Mouse (Mus musculus) forebrain, embryonic 14.5 days (tissue): ENCODE results near the gene Rpl36a. TPM values are rescaled to one million over a fixed set of nuclear protein-coding genes. Genes with fewer than 3 reads are reported as not detected.

Experiments
- ATAC-seq: fragments of 200-750 bp; cut with Nextera tagmentation; 2 replicates; pipeline ENCODE4 v1.8.0; 2017; ENCODE audit warnings: mild to moderate bottlenecking, moderate library complexity
- DNase-seq: peaks from one replicate; pipeline ENCODE4 v3.0.0-alpha.2; 2015; ENCODE audit warnings: low spot score
- H3K27ac ChIP-seq: fragments of 300-500 bp; sonication (generic); 2 replicates; pipeline ENCODE4 v1.5.1; 2014; ENCODE audit warnings: low read depth, mild to moderate bottlenecking, control low read depth, low read length, moderate library complexity
- H3K27me3 ChIP-seq: fragments of 300-500 bp; sonication (generic); replicated peaks from 2 replicates; pipeline ENCODE4 v1.6.1; 2014; ENCODE audit warnings: low read length, control low read depth, mixed read lengths; ENCODE audit not compliant: control insufficient read depth, insufficient read depth
- H3K36me3 ChIP-seq: fragments of 300-500 bp; sonication (generic); 2 replicates; pipeline ENCODE4 v1.6.1; 2014; ENCODE audit warnings: low read length, control low read depth; ENCODE audit not compliant: control insufficient read depth, insufficient read depth
- H3K4me1 ChIP-seq: fragments of 300-500 bp; sonication (generic); 2 replicates; pipeline ENCODE4 v1.6.1; 2014; ENCODE audit warnings: antibody characterized with exemption, low read length, control low read depth; ENCODE audit not compliant: control insufficient read depth, insufficient read depth
- H3K4me2 ChIP-seq: fragments of 300-500 bp; sonication (generic); 2 replicates; pipeline ENCODE4 v1.6.1; 2014; ENCODE audit warnings: mild to moderate bottlenecking, control low read depth, low read length
- H3K4me3 ChIP-seq: fragments of 300-500 bp; sonication (generic); 2 replicates; pipeline ENCODE4 v1.5.1; 2014; ENCODE audit warnings: low read depth, low read length, control low read depth
- H3K9ac ChIP-seq: fragments of 300-500 bp; sonication (generic); 2 replicates; pipeline ENCODE4 v1.6.1; 2014; ENCODE audit warnings: mild to moderate bottlenecking, low read length, control low read depth, moderate library complexity
- H3K9me3 ChIP-seq: fragments of 300-500 bp; sonication (generic); replicated peaks from 2 replicates; pipeline ENCODE4 v1.6.1; 2016; ENCODE audit warnings: low read length, control low read depth, mixed read lengths; ENCODE audit not compliant: control insufficient read depth
- WGBS: fragments of 180-500 bp; shearing (Covaris S2); extraction: QIAGEN DNeasy Blood & Tissue Kit; methylation state at CpG from one replicate; pipeline ENCODE4 v1.1.7; 2014; 5-methylcytosine and 5-hydroxymethylcytosine counted together
- polyA plus RNA-seq: library from polyadenylated mRNA; unstranded; fragments of >200 nt; fragmentation: Nextera tagmentation; extraction: Ambion mirVana; gene quantifications from 2 replicates; pipeline ENCODE4 v1.2.1, GENCODE M21; 2014

The Rpl36a gene
- polyA plus RNA-seq, 1 experiment from 2014 or later, result 310 TPM

DNA sequence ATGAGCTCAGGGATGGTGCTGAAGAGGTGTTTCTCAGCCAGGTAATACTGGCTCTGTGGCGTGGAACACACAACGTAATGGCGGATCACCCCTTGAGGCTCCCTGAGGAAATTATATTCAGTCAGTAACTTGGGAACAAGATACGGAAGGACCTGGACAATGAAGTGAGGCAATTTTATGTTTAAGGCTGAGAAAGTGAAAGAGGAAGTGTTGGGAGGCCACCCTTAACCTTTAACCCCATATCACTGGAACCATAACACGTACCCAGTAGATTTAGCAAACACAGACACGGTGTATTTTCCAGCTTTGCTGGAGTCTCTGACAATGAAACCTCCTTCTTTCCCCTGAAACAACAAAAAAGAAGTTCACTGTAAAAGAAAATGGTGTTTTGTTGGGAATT is 31.0 kb upstream of the Rpl36a start:
- no peak overlapping the region for H3K4me3 ChIP-seq
- H3K27ac ChIP-seq, result no peak overlapping the region
- H3K36me3 ChIP-seq, result no peaks in the 10 kb centered on the region
- ATAC-seq (no peak), DNase-seq (no peak)
- H3K4me1 ChIP-seq, result no peaks in the 10 kb centered on the region
- WGBS, result 82% methylated on average over 6 of the region's 6 CpGs
- H3K9me3 ChIP-seq, result no peaks in the 10 kb centered on the region
- H3K27me3 ChIP-seq, result no peaks in the 10 kb centered on the region
- no peak overlapping the region for H3K4me2 ChIP-seq
- no peak overlapping the region for H3K9ac ChIP-seq

DNA sequence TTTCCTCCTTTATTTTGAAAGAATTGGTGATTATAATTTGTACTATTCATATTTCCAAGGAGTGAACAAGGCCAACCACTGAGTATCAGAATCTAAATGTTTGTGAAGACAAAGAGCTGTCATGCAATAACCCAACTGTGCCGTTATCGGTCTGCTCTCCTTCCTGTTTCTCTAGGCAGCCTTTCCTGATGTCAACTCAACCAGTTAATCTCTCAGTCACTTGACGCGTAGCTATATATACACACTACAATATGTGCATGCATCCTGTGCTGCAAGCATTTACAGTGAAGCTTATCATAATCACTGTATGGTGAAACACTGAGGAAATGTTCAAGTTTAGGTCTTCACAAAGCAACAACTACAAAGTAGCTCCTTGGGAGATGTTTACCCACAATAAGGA is 21.1 kb upstream of the Rpl36a start:
- Histone ChIP-seq H3K4me2 (no peak overlapping the region), H3K36me3 (no peaks in the 10 kb centered on the region), H3K4me1 (no peaks in the 10 kb centered on the region), H3K27ac (no peak overlapping the region), H3K27me3 (no peaks in the 10 kb centered on the region), H3K4me3 (no peak overlapping the region), H3K9ac (no peak overlapping the region), H3K9me3 (no peaks in the 10 kb centered on the region)
- no peak for ATAC-seq
- 92% methylated on average over 4 of the region's 4 CpGs for WGBS
- no peak for DNase-seq

DNA sequence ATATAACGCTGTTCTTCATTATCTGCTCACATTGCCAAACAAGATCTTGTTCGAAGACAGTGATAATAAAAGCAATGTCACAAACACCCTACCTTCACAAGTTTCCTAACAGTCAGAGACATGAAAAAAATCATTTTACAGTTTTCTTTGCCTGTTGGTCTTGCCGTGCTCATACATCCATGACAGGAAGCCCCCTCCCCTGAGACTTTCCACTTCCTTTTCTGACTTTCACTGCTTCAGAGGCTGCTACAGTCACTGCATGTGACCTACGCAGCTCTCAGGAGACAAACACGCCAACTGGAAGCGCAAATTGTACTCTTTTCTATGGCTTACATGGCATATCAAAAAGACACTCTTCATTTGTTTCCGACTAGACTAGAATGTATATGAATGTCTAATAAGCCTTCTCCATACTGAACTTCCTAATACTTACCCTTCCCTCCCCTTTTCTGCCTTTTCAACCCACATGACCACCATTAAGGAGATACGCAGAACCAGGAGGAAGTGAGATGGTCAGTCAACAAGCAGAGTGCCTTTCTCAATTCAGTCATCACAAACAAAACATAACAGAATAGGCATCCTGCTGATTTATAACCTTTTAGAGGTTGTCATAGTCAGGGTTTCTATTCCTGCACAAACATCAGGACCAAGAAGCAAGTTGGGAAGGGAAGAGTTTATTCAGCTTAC is 18.8 kb upstream of the Rpl36a start:
- no peaks in the 10 kb centered on the region for H3K9me3 ChIP-seq
- no peak overlapping the region for H3K4me2 ChIP-seq
- H3K4me3 ChIP-seq, result no peak overlapping the region
- ATAC-seq (no peak), DNase-seq (no peak)
- 86% methylated on average over 8 of the region's 8 CpGs for WGBS
- H3K36me3 ChIP-seq, result no peaks in the 10 kb centered on the region
- no peak overlapping the region for H3K27ac ChIP-seq
- H3K27me3 ChIP-seq, result no peaks in the 10 kb centered on the region
- H3K9ac ChIP-seq, result no peak overlapping the region
- no peaks in the 10 kb centered on the region for H3K4me1 ChIP-seq

DNA sequence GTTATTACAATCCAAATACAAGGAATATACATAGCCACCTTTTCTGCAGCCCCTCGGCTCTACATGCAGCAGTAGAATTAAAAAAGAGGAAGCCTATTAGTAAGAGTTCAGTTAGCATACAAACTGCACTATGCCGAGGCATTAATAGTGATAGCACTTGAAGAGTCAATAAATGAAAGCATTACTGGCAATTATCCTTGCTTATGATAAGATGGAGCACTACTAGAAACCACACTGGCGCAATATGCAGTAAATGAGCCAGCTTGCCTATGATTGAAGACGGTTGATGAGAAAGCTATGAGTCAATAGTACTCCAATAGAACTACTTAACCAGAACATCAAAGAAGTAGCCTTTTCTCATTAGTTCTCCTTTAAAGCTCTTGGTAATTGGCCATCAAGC is 7.6 kb upstream of the Rpl36a start:
- 76% methylated on average over 4 of the region's 4 CpGs for WGBS
- H3K36me3 ChIP-seq, result no peaks in the 10 kb centered on the region
- H3K9ac ChIP-seq, result no peak overlapping the region
- H3K27me3 ChIP-seq, result no peaks in the 10 kb centered on the region
- no peaks in the 10 kb centered on the region for H3K9me3 ChIP-seq
- DNase-seq (no peak), ATAC-seq (no peak)
- no peak overlapping the region for H3K4me3 ChIP-seq
- H3K4me1 ChIP-seq, result no peaks in the 10 kb centered on the region
- no peak overlapping the region for H3K27ac ChIP-seq
- no peak overlapping the region for H3K4me2 ChIP-seq

DNA sequence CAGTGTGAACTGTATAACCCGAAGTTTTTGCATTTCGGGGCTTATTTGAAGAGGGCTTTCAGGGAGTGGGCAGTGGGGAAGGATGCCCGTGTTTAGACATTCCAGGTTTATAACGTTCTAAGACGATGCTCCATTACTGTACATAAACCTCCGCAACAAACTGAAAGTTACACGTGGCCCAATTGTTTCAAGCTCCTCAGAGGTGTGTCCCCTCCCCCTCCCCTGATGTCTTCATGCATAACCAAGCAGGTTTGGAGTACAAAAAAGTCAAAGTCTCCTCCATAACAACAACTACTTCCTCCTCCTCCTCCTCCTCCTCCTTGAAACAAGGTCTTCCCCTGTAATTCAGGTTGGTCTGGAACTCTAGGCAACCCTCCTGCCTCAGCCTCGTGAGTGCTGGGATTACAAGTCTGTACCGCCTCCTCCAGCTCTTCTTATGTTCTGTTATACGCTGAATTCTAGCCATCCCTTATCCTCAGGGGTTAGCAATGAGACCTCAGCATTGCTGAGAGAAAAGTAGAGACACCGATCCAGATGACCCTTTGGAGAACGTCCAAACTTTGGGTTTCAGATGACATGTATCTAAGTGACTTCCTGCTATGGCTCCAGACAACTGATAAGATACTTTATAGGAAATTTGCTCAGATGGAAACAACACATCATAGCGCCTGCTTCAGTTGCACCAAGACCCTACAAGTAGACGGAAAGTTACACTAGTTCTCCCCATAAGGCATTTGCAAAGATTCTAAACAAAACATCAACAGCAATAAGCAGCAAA is 4.7 kb upstream of the Rpl36a start:
- no peak overlapping the region for H3K9ac ChIP-seq
- H3K27ac ChIP-seq, result no peak overlapping the region
- no peaks in the 10 kb centered on the region for H3K36me3 ChIP-seq
- H3K4me2 ChIP-seq, result no peak overlapping the region
- WGBS, result 84% methylated on average over 14 of the region's 14 CpGs
- no peaks in the 10 kb centered on the region for H3K4me1 ChIP-seq
- H3K9me3 ChIP-seq, result no peaks in the 10 kb centered on the region
- ATAC-seq (no peak), DNase-seq (no peak)
- no peaks in the 10 kb centered on the region for H3K27me3 ChIP-seq
- no peak overlapping the region for H3K4me3 ChIP-seq

DNA sequence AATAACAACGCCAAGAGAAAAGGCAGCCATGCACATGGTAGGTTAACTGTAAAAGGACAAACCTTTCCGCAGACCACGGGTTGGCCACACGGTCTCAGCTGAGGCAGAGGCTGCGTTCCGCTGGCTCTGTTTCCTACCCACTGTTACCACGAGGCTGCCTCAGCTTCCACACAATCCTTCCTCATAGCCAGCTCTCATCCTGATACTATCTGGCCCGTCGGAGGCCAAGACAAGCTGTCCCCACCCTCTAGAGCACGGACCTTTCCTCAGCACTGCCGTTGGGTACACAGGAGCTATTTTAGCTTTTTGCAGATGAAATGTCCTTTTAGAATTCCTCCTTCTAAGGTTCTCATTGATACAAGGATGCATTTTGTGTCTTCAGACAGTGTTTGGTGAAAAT is 3.2 kb upstream of the Rpl36a start:
- no peak overlapping the region for H3K27ac ChIP-seq
- ATAC-seq, result no peak
- no peak overlapping the region for H3K9ac ChIP-seq
- no peak overlapping the region for H3K4me2 ChIP-seq
- 85% methylated on average over 11 of the region's 11 CpGs for WGBS
- no peaks in the 10 kb centered on the region for H3K36me3 ChIP-seq
- DNase-seq, result no peak
- no peaks in the 10 kb centered on the region for H3K9me3 ChIP-seq
- no peak overlapping the region for H3K4me3 ChIP-seq
- no peaks in the 10 kb centered on the region for H3K27me3 ChIP-seq
- no peaks in the 10 kb centered on the region; the same call in none of the 2 replicates for H3K4me1 ChIP-seq

DNA sequence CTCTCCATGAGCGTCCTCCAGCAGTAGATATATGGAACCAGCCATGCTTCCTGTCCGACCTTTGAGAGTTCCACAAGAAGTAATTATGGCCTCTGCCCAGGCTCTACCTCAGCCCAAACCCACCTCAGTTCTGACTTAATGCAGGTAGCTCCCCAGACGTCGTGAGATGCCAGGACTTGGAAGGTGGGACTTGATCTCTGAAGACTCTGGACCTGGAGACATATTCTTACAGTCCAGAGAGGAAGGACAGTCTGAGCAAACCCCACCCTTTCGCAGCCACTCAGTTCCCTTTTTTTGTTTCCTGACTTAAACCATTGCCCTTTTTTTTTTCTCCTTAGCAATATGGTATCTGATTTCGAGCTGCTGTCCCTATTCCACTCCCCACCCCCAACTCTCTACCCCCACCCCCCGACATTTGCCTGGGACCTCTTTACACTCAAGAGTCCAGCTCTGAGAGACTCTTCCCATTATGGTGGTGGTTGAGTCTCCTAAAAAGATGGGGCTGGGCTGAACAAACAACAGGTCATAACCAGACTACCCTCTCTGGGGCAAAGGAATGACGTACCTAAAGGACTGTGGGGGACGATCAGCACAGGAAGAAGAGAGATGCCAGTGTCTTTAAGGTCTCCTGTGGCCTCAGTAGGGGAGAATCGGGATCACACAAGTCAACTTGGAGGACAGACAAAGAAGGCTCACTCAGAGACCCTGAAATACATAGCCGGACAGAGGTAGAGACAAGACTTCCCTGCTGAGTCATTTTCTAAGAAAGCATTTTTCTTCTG is 2.4 kb upstream of the Rpl36a start, which contains the start of gene Btk:
Btk (minus strand) TSS at position 683 of the 782 bp plus-strand sequence.
- Histone ChIP-seq H3K27me3 (no peaks in the 10 kb centered on the region), H3K36me3 (no peaks in the 10 kb centered on the region), H3K4me2 (no peak within 1 kb of the TSS), H3K27ac (no peak within 1 kb of the TSS), H3K4me1 (no peaks in the 10 kb centered on the region; the same call in none of the 2 replicates), H3K4me3 (no peak within 1 kb of the TSS), H3K9me3 (no peaks in the 10 kb centered on the region), H3K9ac (no peak within 1 kb of the TSS)
- WGBS, result 80% methylated on average over 11 of the region's 11 CpGs
- no peak for DNase-seq
- ATAC-seq, result no peak

DNA sequence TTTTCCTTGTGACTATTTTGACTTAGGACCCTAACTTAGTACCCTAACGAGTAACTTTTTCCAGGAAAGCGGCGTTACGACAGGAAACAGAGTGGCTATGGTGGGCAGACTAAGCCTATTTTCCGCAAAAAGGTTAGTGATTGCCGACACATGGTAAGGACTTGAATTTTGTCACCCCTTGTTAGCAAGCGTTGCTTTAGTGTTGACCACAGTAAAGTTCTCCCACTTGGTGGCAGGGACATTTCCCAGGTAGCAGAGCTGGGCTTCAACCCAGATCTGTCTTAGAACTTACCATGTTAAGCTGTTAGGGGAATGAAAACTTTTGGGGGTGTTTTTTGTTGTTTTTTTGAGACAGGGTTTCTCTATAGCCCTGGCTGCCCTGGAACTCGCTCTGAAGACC is 993 bp downstream of the Rpl36a start:
- WGBS, result 54% methylated on average over 8 of the region's 8 CpGs
- Histone ChIP-seq H3K27ac (no peak overlapping the region), H3K9me3 (no peaks in the 10 kb centered on the region), H3K36me3 (peaks cover 12% of the 10 kb centered on the region; the same call in 1 of the 2 replicates), H3K4me3 (peak overlapping the region; percentile 41), H3K4me1 (no peaks in the 10 kb centered on the region; the same call in none of the 2 replicates), H3K9ac (peak overlapping the region; percentile 69), H3K27me3 (no peaks in the 10 kb centered on the region), H3K4me2 (peak overlapping the region; percentile 55)
- DNase-seq (no peak), ATAC-seq (no peak)
